Mouse (Mus musculus) central nervous system, embryonic 11.5 days (tissue): ENCODE data around the gene Cant1. TPM values are rescaled to one million over a fixed set of nuclear protein-coding genes. Genes with fewer than 3 reads are reported as not detected.

Source experiments
- polyA plus RNA-seq: library from polyadenylated mRNA; depleted of rRNA; stranded (reverse); fragments of >200 nt; gene quantifications from 2 replicates; pipeline ENCODE4 v1.2.3, GENCODE M21; 2012; rRNA removed

The Cant1 gene
- polyA plus RNA-seq = 31.5 and 31.8 TPM in 2 replicates

GRCm38 (mm10) chr11:118418834-118419504, at the start of gene Cant1:
Gene Cant1, minus strand, starts transcription at chr11:118419086.

GRCm38 (mm10) chr11:118427986-118428385, 9.1 kb upstream of the Cant1 start, which contains the start of gene C1qtnf1:
Gene C1qtnf1, plus strand, starts transcription at chr11:118428203.

GRCm38 (mm10) chr11:118401760-118402280, 17.1 kb downstream of the Cant1 start, which contains the start of gene Lgals3bp:
Gene Lgals3bp, minus strand, starts transcription at chr11:118402092.

Other genes starting within 250 kb of the Cant1 start
- gene Cyth1, start 170.5 kb downstream of the Cant1 start, polyA plus RNA-seq = 22.7 and 23.1 TPM in 2 replicates
- 18.2 and 19.4 TPM in 2 replicates for gene Usp36, start 128.8 kb downstream of the Cant1 start, polyA plus RNA-seq
- gene Cep295nl, start 76.6 kb downstream of the Cant1 start, polyA plus RNA-seq = 0.41 and 0.77 TPM in 2 replicates
- 33.5 and 56.2 TPM in 2 replicates for gene Timp2, start 63.3 kb downstream of the Cant1 start, polyA plus RNA-seq
- gene Lgals3bp, start 17.0 kb downstream of the Cant1 start, polyA plus RNA-seq = 2.3 and 4.4 TPM in 2 replicates
- 2.0 and 3.7 TPM in 2 replicates for gene C1qtnf1, start 9.1 kb upstream of the Cant1 start, polyA plus RNA-seq
- 7.0 and 7.8 TPM in 2 replicates for gene Engase, start 57.7 kb upstream of the Cant1 start, polyA plus RNA-seq